Mouse (Mus musculus) ZHBTc4 (cell line): ENCODE data around the gene Clcn7.
"Not testable (repeated sequence)": the region's sequence is repeated elsewhere in the genome, so short reads cannot be mapped to it uniquely, and the experiment has no call there.

ENCODE experiments used
- DNase-seq: peaks from one replicate; pipeline ENCODE4 v3.0.0-alpha.2; 2011; ENCODE audit warnings: low read depth, low spot score

Gene Clcn7

DNA sequence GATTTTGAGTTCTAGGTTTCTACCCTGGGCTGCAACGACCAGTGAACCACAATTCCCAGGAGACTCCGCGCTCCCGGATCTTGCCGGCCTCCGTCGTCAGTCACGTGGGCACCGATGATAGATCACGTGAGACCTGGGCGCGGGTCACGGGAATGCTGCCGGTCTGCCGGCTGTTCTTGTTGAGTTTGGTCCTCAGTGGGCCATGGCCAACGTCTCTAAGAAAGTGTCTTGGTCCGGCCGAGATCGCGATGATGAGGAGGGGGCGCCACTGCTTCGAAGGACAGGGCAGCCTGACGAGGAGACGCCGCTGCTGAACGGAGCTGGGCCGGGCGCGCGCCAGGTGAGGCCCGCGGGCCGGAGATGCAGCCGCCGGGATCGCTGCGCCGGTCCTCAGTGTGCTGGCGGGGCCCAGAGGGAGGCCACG is at the start of gene Clcn7:
TSS of gene Clcn7 (plus strand) at position 117 of the 424 bp plus-strand sequence.
- peak; percentile 95 for DNase-seq

DNA sequence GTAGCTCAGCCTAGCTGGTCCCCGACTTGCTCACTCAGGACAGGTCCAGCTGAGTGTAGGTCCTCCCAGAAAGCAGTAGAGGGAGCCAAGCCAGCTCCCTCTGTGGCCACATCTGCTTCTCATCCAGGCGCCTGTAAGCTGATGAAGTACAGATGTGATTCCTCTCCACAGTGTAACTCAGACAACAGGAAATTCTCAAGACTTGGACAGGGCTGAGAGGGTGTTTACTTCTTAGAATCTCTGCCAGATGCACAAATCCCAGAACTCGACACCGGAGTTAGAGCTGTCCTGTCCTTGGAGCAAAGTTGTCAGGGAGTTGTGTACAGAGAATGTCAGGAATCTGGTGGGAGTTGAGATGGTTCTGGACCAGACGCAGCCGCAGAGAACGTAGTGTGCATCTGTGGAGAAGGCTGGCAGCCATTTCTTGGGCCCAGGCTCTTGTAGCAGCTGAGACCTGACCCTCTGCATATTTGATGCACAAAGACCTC is 49.7 kb upstream of the Clcn7 start, which contains the start of gene Tmem204:
TSS of gene Tmem204 (minus strand) at position 148 of the 488 bp plus-strand sequence.
- DNase-seq, result peak; percentile 46

DNA sequence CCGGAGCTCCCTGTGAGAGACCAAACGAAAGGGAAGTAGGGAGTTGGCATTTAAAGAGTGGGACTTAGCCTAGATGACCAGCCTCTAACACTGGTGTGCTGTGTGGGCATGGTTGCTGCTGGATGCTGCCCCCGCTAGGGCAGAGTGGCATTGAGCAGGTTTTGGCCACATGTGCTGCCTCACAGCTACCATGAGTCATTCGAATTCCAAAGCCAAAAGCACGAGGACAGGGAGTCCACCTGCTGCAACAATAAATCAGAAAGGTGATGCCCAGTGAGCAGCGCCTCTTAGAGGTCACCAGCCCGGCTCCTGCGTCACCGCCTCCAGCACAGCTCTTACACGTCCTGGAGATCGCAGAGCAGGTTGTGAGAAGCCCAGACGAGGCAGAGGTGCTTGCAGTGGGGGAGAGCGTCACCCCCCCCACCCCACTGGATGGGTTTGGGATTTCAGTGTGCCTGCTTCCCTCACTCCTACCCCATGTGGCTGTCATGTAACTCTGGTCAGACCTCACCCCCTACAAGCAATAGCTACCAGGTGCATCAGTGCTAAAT is 48.3 kb upstream of the Clcn7 start:
- DNase-seq, result no peak

DNA sequence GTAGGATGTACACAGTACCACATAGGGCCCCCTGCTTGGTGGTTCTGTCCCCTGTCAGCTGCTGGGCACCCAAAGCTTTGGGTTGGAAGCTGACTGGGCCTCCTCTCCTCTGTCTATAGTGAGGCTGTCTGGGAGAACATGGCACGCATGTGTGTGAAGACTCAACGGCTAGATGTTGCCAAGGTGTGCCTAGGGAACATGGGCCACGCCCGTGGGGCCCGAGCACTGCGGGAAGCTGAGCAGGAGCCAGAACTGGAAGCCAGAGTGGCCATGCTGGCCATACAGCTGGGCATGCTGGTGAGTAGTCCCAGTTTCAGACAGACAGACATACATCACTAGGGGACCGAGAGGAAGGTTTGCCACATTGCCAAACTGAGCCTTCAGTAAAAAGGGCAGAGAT is 46.5 kb upstream of the Clcn7 start:
- no peak for DNase-seq

DNA sequence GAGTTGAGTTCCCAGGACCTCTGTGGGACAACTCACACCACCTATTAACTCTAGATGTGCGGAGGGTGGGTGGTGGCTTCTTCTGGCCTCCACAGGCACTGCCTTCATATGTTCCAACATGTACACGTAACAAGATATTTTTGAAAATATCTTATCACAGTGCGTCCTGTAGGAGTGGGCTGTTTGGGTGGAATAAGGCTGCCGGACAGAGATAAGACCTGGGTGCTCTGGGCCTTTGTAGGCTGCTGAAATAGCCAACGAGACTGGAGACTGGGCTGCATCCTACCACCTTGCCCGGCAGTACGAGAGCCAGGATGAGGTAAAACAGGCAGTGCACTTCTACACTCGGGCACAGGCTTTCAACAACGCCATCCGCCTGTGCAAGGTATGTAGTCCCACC is 44.0 kb upstream of the Clcn7 start:
- DNase-seq, result peak; percentile 49

DNA sequence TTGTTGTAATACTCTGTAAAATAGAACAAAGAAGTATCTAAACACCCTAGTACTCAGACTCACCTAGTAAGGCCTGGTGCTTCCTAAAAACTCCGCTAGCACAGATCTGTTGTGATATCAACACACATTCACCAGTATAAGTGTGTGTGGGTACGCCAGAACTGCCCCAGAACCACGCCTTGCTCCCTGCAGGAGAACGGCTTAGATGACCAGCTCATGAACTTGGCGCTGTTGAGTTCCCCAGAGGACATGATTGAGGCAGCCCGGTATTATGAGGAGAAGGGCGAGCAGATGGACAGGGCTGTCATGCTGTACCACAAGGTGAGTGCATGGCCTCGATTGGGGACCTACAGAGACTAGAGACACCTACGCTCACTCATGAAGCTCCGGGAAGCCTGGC is 42.7 kb upstream of the Clcn7 start:
- no peak for DNase-seq

DNA sequence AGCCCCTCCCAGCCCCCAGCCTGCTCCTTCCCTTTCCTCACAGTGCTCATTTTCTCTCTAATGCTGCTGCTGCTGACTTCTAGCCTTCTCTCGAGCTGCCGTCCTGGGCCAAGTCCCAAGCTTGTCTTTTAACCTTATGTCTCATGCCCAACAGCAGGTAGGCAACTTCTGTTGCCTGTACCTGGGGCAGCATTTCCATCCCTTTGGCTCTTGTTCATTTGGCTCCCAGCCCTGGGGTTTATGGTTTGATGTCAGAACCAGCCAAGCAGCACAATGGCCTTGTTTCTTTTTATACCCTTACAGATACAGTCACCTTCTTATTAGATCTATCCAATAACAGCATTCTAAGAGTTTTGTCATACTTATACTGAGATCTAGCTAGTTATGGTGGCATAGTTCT is 37.0 kb upstream of the Clcn7 start:
- no peak for DNase-seq

DNA sequence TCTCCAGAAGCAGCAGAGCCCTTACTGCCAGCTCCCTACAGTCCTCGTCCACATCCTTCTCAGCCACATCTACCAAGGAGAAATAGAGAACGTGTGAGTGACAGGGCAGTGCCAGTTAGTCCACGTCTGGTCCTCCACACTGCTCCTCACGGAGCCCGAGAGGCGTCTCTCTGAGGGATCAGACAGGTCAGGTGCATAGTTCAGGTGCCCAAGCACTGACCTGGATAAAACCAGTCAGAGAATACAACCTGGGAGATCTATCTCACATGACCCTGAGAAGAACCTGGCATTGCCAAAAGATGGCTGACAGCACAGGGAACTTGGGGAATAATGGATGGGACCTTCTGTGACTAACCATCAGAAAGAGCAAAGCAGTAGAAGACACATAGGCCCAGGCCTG is 33.1 kb upstream of the Clcn7 start:
- peak; percentile 26 for DNase-seq

DNA sequence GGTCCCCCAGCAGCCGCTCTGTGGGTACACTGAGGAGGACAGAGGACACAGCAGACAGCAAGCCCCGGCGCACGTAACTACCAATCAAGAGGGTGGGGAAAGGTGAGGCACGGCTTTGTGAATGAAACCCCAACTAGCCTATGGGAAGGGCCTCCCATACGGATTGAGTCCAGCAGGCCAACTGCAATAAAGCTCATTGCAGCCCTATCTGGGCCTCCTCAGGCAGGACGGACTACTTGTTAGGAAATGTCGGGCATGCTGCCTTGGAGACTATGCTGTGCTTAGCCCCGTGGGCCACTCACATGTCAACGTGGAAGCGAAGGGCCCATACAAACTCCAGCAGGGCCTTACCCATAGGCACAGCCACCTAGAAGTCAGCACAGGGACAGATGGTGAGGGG is 31.9 kb upstream of the Clcn7 start:
- no peak for DNase-seq

DNA sequence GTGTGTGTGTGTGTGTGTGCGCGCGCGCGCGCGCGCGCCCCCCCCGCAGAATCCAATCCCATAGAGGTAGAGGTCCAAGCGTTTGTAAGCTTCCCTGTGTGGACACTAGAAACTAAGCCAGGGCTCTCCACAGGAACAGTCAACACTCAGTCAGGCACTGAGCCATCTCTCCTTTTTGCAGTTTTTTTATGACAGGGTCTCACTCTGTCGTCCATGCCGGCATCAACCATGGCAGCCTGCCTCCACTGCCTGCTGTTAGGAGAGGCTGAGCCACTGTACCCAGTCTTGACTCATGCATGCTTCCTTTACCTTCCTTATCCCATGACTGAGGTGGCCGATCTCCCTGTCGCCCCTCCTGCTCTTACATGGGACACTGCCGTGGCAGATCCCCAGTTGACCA is 25.4 kb upstream of the Clcn7 start:
- DNase-seq, result no peak

DNA sequence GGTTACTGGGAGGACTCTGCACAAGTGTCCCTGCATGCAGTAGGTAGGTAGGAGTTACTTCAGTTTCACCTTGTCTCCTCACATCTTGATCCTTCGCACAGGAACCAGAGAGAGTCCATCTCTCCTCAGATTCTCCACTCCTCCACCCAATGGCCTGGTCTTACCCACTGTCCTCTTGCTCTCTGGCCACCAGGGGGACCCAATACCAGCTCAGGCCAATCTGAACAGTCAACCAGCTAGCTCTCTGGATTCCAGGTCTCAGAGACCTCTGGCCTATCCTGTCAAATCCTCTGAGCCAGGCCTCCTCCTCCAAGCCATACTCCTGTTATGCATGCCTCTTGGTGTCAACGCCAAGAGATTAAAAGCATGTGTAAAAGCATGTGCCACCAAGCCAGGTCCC is 23.6 kb upstream of the Clcn7 start:
- peak; percentile 67 for DNase-seq

DNA sequence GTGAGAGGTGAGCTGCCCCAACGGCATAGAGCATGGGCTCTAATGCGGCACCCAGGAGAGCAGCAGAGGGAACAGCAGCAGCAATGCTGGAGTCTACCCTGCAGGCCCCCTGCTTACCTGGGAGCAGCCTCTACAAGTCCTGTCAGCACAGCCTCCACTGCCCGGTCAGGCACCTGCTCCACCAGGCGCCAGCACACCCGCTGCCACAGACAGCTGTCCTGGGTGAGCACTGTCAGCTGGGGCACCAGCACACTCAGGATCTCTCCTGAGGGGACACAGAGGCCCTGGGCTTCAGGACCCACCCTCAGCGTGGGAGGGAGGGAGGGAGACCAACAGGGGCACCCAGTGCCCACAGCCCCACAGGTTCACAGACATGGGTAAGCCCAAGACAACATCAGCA is 22.6 kb upstream of the Clcn7 start:
- no peak for DNase-seq

DNA sequence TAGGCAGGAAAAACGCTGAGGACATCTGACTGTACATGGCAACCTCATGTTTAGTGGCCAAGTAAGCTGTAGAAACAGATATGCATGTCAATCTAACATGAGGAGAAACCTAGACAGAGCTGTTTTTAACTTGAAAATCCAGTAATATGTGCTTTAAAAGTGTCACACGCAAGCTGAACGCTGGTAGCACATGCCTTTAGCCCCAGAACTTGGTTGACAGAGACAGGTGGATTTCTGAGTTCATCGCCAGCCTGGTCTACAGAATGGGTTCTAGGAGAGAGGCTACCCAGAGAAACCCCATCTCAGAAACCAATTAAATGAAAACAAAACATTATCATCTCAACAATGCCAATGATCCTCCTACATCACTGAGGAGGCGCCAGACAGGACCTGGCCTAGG is 22.0 kb upstream of the Clcn7 start:
- no peak for DNase-seq

DNA sequence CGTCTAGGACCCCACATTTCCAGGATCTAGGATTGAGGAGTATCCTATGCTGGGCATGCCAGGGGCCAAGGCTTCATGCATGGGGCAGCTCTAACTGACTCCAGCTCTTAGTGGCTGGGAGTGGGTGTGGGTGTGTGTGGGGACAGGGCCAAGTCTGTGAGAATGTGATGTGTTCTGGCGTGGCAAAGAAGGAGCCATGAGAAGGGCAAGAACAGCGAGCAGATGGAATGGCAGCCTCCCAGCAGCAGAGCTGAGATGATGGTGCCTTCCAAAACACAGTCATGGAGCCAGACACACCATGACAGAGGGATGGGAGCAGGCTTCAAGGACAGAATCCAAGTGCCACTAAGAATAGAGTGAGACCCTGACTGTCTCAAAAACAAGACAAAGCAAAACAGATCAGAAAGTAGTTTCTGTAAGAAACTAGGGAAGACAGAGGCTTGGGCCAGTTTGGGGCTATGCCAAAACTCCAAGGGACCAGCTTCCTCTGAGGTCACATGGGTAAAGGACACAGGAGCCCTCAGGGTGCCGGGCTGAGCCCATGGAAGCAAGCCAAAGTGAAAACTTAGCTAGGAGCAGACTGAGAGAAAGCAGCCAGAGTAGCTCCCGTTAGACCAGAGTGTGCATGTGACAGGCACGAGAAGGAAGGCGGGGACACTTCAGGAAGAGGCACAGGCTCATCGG is 21.3 kb upstream of the Clcn7 start:
- no peak for DNase-seq

DNA sequence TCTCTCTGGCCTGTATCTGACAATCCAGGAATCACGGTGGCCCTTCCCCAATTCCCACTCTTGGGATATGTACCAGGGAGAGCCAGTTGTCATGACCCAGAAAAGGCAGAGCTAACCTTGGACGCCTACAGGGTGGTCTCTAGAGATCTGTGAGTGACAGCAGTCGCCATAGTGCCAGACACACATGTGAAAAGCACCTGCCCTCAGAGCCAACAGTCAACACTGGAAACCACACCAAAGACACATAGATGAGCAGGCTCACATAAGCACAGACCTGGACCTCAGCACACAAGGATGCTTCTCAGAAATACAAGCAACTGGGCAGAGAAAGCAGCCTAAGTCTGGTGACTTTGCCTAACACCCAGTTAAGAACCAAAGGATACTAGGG is 20.8 kb upstream of the Clcn7 start:
- DNase-seq, result no peak

DNA sequence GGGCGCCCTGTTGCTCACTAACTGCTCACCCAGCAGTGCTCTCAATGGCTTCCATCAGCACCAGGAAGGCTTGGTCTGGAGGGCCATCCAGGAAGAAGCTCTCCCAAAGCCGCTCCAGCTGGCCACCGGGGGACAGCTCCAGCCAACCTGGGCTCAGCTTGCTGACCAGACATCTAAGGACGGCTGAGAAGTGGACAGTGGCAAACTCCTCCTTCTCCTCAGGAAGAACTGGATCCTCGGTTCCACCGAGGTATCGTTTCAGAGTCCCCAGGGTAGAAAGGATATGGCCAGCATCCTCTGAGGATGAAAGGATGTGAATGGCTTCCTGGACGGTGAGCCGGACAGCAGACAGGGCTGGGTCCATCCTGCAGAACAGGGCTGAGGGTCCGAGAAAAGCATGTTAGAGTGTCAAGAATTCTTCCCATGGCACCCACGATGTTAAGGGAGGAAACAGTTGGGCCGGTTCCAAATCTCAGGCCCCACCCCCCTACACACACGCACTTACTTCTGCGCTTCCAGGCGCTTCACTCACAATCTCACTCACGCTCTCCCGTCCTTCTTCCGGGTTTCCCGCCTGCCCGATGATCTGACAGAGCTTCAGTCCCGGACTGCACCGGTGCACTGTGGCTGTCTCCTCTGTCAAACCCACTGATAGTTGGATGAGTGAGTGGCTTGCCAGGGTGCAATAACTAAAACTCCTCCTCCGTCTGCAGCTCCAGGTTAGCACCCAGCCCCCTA is 18.1 kb upstream of the Clcn7 start:
- no peak for DNase-seq

DNA sequence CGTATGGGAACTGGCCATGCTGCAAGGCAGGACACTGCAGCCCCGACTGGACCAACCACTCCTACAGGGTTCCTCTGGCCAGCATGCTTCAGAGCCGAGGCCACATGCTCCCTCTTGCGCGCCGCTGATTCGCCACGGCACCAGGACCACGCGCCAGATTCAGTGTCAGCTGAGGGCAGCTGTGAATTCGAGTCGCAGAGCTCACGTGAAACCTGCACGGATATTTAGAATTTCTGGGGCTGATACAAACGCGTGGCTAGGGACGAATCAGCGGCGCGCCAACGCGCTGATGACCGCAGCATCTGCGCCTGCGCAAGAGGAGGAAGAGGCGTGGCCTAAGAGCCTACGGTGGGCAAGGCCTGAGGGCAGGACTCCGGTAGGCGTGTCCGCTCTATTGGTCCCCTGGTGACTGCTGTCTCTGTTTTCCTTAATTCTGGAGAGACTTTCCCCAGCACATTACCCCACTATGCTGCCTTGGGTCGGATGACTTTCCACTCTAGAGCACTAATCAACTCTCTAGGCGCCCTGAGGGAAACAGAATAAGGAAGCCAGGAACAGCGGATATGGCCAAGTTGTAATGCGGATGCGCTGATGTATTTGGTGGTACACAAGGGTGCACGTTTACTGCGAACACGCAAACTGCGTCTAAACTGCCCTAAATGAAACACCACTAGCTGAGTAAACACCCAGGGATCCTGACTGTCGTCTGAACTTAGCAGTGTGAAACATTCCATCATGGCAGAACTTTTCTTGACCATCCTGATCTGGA is 17.3 kb upstream of the Clcn7 start, which contains the start of gene Telo2:
TSS of gene Telo2 (minus strand) at position 304 of the 769 bp plus-strand sequence.
- peak; percentile 94 for DNase-seq

DNA sequence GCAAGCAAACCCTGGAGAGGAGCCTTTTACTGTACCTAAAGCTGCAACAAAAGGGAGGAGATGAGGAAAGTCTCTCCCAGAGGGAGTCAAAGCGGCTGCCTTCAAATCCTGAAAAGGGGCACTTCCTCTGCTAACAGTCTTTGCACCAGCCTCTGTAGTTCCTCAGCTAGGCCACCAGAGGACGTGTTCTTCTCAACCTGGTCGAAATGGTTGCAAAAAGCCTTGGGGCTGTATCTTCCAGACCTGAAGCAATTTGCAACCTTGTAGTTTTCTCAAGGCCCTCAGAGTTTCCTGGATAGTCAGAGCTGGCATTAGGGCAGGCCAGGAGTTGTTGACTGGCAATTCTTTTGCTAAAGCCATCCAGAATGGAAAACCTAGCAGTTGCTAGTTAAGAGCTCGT is 15.9 kb upstream of the Clcn7 start:
- DNase-seq, result peak; percentile 85

DNA sequence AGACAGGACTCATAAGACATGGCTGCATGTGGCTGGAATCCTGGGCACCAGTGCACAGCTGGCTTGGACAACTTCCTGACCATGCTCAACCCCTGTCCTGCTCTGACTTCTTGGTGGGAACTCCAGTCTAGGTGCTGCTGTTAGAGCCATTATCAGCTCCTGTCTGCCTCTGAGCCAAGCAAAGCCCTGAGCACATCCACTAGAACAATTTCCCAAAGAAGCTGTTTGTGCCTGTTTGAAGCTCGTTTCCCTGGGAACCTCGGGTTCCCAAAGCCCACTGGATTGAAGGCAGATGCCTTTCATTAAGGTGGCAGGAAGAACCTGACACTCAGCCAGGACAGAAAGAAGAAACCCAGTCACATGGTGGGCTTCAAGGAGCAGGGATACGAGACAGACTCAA is 12.8 kb upstream of the Clcn7 start, which contains the start of gene Ptx4:
TSS of gene Ptx4 (plus strand) at position 355 of the 400 bp plus-strand sequence.
- no peak for DNase-seq

DNA sequence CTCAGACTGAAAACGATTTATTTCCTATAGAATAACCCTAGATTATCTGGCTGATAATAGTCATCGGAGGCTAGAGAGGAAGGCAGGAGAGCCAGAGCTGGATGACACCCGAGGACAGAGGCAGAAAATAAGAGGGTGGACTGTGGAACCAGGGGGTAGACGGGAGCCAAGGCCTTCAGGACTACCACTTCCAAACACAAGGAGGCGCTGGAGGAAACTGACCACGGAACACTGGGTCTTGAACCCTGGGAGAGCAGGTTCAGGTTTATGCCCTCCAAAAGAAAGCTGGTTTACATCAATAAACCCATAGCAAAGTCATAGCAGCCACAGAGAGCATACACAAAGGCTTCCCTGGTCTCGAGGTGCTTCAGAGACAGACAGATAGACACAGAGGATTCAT is 9.2 kb upstream of the Clcn7 start:
- peak; percentile 56 for DNase-seq

DNA sequence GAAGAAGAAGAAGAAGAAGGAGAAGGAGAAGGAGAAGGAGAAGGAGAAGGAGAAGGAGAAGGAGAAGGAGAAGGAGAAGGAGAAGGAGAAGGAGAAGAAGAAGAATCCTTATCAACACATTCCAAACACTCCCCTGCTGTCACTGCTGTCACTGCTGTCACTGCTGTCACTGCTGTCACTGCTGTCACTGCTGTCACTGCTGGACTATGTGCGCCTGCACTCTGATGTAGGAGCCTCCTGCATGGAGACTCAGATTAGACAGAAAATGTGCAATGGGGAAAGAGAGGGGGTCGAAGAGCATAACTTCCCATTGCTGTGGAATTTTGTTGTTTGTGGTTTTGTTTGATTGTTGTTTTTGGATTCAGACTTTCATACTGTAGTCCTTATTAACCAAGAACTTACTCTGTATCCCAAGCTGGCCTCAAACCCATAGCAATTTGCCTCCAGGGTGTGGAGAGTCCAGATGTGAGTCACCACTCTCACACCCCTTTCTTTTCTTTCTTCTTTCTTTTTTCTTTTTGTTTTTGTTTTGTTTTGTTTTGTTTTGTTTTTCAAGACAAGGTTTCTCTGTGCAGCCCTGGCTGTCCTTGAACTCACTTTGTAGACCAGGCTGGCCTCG is 7.6 kb upstream of the Clcn7 start:
- not testable (repeated sequence) for DNase-seq
